Comparison of ENCODE assay signal across 23 mouse cellular contexts in the genomic region with DNA sequence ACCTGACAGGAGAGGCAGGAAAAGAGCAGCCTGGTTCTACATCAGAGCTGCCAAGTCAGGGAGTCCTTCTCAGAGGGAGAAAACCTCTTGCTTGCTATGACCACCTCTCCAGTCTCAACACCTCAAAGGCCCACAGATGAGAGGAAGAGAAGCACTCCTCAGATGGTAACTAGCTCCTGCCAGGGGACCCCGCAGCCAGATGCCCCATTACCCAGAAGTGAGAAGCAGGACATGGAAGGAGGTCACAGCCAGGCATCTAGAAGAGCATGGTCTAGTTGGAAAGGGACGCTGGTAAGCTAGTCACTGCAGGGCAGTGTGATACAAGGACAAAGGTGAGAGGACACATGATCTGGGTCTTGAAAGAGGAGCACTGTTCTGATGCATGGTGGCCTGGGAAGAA. TPM values are rescaled to one million over a fixed set of nuclear protein-coding genes. Genes with fewer than 3 reads are reported as not detected.
DNase-seq lines count a peak whose midpoint lies in the region; ATAC-seq and TF ChIP-seq lines count a peak whose summit lies in the region.
"Had no signal": no experiment of that assay in that cellular context is flagged by ENCODE, and none has a peak within 500 bp of the region (broad histone marks: within the 10 kb centered on the region; RNA-seq: fewer than 3 reads in every experiment).

No protein-coding gene starts in this region.

- intact Hi-C loops in heart, postnatal 36 days (cut with DNase I), result no loop called here

- H3K36me3 ChIP-seq in heart, embryonic 10.5 days, result peaks cover 22% of the 10 kb centered on the region
- peaks cover 6% of the 10 kb centered on the region; the same call in 1 of the 2 replicates for H3K36me3 ChIP-seq in kidney, embryonic 15.5 days
- peaks cover 2% of the 10 kb centered on the region; the same call in 1 of the 2 replicates for H3K36me3 ChIP-seq in kidney, embryonic 14.5 days (ENCODE audit: control insufficient read depth, insufficient read depth, low read length)
- peaks cover 34% of the 10 kb centered on the region for H3K36me3 ChIP-seq in ES-E14 (ENCODE audit: control insufficient read depth, insufficient read depth, low read length, poor library complexity, severe bottlenecking)
- H3K36me3 ChIP-seq in intestine, postnatal 0 days (ENCODE audit: control insufficient read depth, insufficient read depth), result peaks cover 3% of the 10 kb centered on the region; the same call in 1 of the 2 replicates
- H3K36me3 ChIP-seq: forebrain, embryonic 15.5 days; midbrain, embryonic 15.5 days; neural tube, embryonic 15.5 days had no signal

- H3K4me2 ChIP-seq in kidney, embryonic 15.5 days, result no peak overlapping the region
- no peak overlapping the region for H3K4me2 ChIP-seq in kidney, embryonic 14.5 days (replicated peaks; ENCODE audit: low read depth, low read length)
- H3K4me2 ChIP-seq in intestine, postnatal 0 days (replicated peaks; ENCODE audit: low read depth), result no peak overlapping the region
- H3K4me2 ChIP-seq: embryonic facial prominence, embryonic 12.5 days; forebrain, embryonic 15.5 days; hindbrain, embryonic 14.5 days; midbrain, embryonic 15.5 days; neural tube, embryonic 15.5 days had no signal

- no peak for TF ChIP-seq CTCF in intestine, postnatal 0 days (IDR thresholded peaks at IDR 0.05; ENCODE audit: low read depth)

- 83% methylated on average over 2 of the region's 2 CpGs for WGBS in heart, embryonic 10.5 days
- 87% methylated on average over 2 of the region's 2 CpGs for WGBS in kidney, embryonic 15.5 days
- WGBS in kidney, embryonic 14.5 days, result 85% methylated on average over 2 of the region's 2 CpGs
- WGBS in intestine, postnatal 0 days, result 77% methylated on average over 2 of the region's 2 CpGs

- H3K27me3 ChIP-seq in heart, embryonic 10.5 days (ENCODE audit: insufficient read depth, poor library complexity, severe bottlenecking), result no peaks in the 10 kb centered on the region
- no peaks in the 10 kb centered on the region for H3K27me3 ChIP-seq in kidney, embryonic 15.5 days
- H3K27me3 ChIP-seq in kidney, embryonic 14.5 days (ENCODE audit: control insufficient read depth, insufficient read depth, low read length), result no peaks in the 10 kb centered on the region
- no peaks in the 10 kb centered on the region for H3K27me3 ChIP-seq in intestine, postnatal 0 days (replicated peaks; ENCODE audit: control insufficient read depth, insufficient read depth, low read length)
- H3K27me3 ChIP-seq: CH12.LX; embryonic facial prominence, embryonic 12.5 days; forebrain, embryonic 15.5 days; midbrain, embryonic 15.5 days; neural tube, embryonic 15.5 days had no signal

- no peak for DNase-seq in heart, embryonic 10.5 days (ENCODE audit: low spot score)
- no peak for DNase-seq in heart, postnatal 36 days
- no peak for DNase-seq in ES-E14 (ENCODE audit: low read depth, low spot score)
- no peak for DNase-seq in cerebellum, postnatal 10 days
- no peak for DNase-seq in spleen, postnatal 4 days (ENCODE audit: low spot score in 2 of 2)
- DNase-seq: cerebellum, adult 8-10 months; heart, postnatal 10 days; kidney, postnatal 25 days; lung, adult 18-20 months; lung, postnatal 14 days; right cerebral cortex, postnatal 4 days; thymus, postnatal 14 days had no signal

- H3K4me1 ChIP-seq in heart, embryonic 10.5 days, result peaks cover 91% of the 10 kb centered on the region
- H3K4me1 ChIP-seq in kidney, embryonic 15.5 days, result peaks cover 80% of the 10 kb centered on the region
- H3K4me1 ChIP-seq in kidney, embryonic 14.5 days (ENCODE audit: control insufficient read depth, insufficient read depth, low read length), result peaks cover 48% of the 10 kb centered on the region
- peaks cover 27 to 67% of the 10 kb centered on the region in 2 experiments for H3K4me1 ChIP-seq in ES-E14 (ENCODE audit: control insufficient read depth in 2 of 2, insufficient read depth in 2 of 2, low read length in 2 of 2, poor library complexity in 1 of 2)
- peaks cover 30% of the 10 kb centered on the region for H3K4me1 ChIP-seq in intestine, postnatal 0 days (replicated peaks; ENCODE audit: control insufficient read depth, insufficient read depth, low read length)

- no peak for ATAC-seq in kidney, embryonic 15.5 days (replicated peaks; ENCODE audit: low FRiP score)
- ATAC-seq in kidney, embryonic 14.5 days (ENCODE audit: low FRiP score, low TSS enrichment), result no peak
- no peak for ATAC-seq in intestine, postnatal 0 days
- ATAC-seq: forebrain, embryonic 15.5 days; midbrain, embryonic 15.5 days had no signal

- H3K4me3 ChIP-seq in heart, embryonic 10.5 days, result no peak overlapping the region
- no peak overlapping the region for H3K4me3 ChIP-seq in kidney, embryonic 15.5 days (replicated peaks)
- H3K4me3 ChIP-seq in kidney, embryonic 14.5 days (ENCODE audit: low read length), result no peak overlapping the region
- no peak overlapping the region for H3K4me3 ChIP-seq in ES-E14 (ENCODE audit: insufficient read depth in 1 of 2, low read depth in 1 of 2, low read length in 2 of 2, poor library complexity in 1 of 2, severe bottlenecking in 1 of 2)
- no peak overlapping the region for H3K4me3 ChIP-seq in intestine, postnatal 0 days (ENCODE audit: low read depth, low read length)
- H3K4me3 ChIP-seq: embryonic facial prominence, embryonic 12.5 days; forebrain, embryonic 15.5 days; midbrain, embryonic 15.5 days; myocyte; neural tube, embryonic 15.5 days had no signal

- no peak overlapping the region for H3K9ac ChIP-seq in kidney, embryonic 15.5 days
- H3K9ac ChIP-seq in kidney, embryonic 14.5 days (ENCODE audit: low read depth, low read length), result no peak overlapping the region
- no peak overlapping the region for H3K9ac ChIP-seq in ES-E14 (ENCODE audit: insufficient read depth, low read depth, low read length, poor library complexity, severe bottlenecking)
- 0 out of 2 replicates have a peak overlapping the region, but pooled peaks have one; percentile 7 for H3K9ac ChIP-seq in intestine, postnatal 0 days (ENCODE audit: low read depth, low read length)
- H3K9ac ChIP-seq: embryonic facial prominence, embryonic 12.5 days; forebrain, embryonic 15.5 days; hindbrain, embryonic 14.5 days; midbrain, embryonic 15.5 days; neural tube, embryonic 15.5 days had no signal

- no peaks in the 10 kb centered on the region for H3K9me3 ChIP-seq in heart, embryonic 10.5 days
- no peaks in the 10 kb centered on the region for H3K9me3 ChIP-seq in kidney, embryonic 15.5 days (replicated peaks)
- H3K9me3 ChIP-seq in kidney, embryonic 14.5 days (ENCODE audit: control insufficient read depth, low read length), result no peaks in the 10 kb centered on the region
- H3K9me3 ChIP-seq in ES-E14 (ENCODE audit: control insufficient read depth, insufficient read depth, low read depth, low read length), result no peaks in the 10 kb centered on the region
- H3K9me3 ChIP-seq in intestine, postnatal 0 days (ENCODE audit: control insufficient read depth), result no peaks in the 10 kb centered on the region
- H3K9me3 ChIP-seq: embryonic facial prominence, embryonic 12.5 days; forebrain, embryonic 15.5 days; midbrain, embryonic 15.5 days; neural tube, embryonic 15.5 days had no signal

- in situ Hi-C loops in ES-E14 (cut with MboI; ENCODE audit: low sequenced_read_pairs in 2 of 2, unreplicated experiment in 2 of 2), result no loop called here

- H3K27ac ChIP-seq in heart, embryonic 10.5 days, result peak overlapping the region; percentile 31; the same call in 1 of the 2 replicates
- 0 out of 2 replicates have a peak overlapping the region, but pooled peaks have one; percentile 14 for H3K27ac ChIP-seq in kidney, embryonic 15.5 days
- no peak overlapping the region for H3K27ac ChIP-seq in kidney, embryonic 14.5 days (ENCODE audit: low read depth, low read length)
- H3K27ac ChIP-seq in ES-E14 (ENCODE audit: insufficient read depth, low read depth, low read length, poor library complexity, severe bottlenecking), result peak overlapping the region; percentile 40; the same call in 1 of the 2 replicates
- H3K27ac ChIP-seq in intestine, postnatal 0 days (ENCODE audit: low read depth, low read length), result peak overlapping the region; percentile 54
- H3K27ac ChIP-seq: embryonic facial prominence, embryonic 12.5 days; forebrain, embryonic 15.5 days; hindbrain, embryonic 14.5 days; midbrain, embryonic 15.5 days; neural tube, embryonic 15.5 days had no signal

TF ChIP-seq in ES-E14, 5 proteins besides CTCF, POLR2A, EP300 and RAD21 (continues in another document):
- no peak for TF ChIP-seq MAFK (IDR thresholded peaks at IDR 0.05; ENCODE audit: insufficient read depth, low read depth, low read length)
- no peak for TF ChIP-seq HCFC1 (IDR thresholded peaks at IDR 0.05; ENCODE audit: borderline replicate concordance, insufficient read depth, low read length)

RNA-seq across cellular contexts. Expression of gene Actn4, which starts 28.3 kb away (rescaled TPM):
- 319 and 371 TPM in 2 replicates for polyA plus RNA-seq in heart, embryonic 10.5 days (2016; fragmentation: Nextera tagmentation; extraction: Ambion mirVana)
- total RNA-seq in heart, postnatal 36 days (2021), result 10 to 100 TPM; 69.4 to 81.8 TPM
- polyA plus RNA-seq in kidney, embryonic 15.5 days (2015; fragmentation: Nextera tagmentation; extraction: Ambion mirVana), result 288 and 312 TPM in 2 replicates
- 176 and 239 TPM in 2 replicates for polyA plus RNA-seq in kidney, embryonic 14.5 days (2014; fragmentation: Nextera tagmentation; extraction: Ambion mirVana)
- total RNA-seq in ES-E14 (2012; rRNA removed), result 566 and 627 TPM in 2 replicates
- polyA plus RNA-seq in intestine, postnatal 0 days (2015; fragmentation: Nextera tagmentation; extraction: Ambion mirVana), result 293 and 319 TPM in 2 replicates

RNA-seq across cellular contexts. Expression of gene Eif3k, which starts 47.8 kb away (rescaled TPM):
- polyA plus RNA-seq in heart, embryonic 10.5 days (2016; fragmentation: Nextera tagmentation; extraction: Ambion mirVana), result 289 and 329 TPM in 2 replicates
- 100 to 1,000 TPM; 159 to 163 TPM for total RNA-seq in heart, postnatal 36 days (2021)
- polyA plus RNA-seq in kidney, embryonic 15.5 days (2015; fragmentation: Nextera tagmentation; extraction: Ambion mirVana), result 401 and 402 TPM in 2 replicates
- 458 and 497 TPM in 2 replicates for polyA plus RNA-seq in kidney, embryonic 14.5 days (2014; fragmentation: Nextera tagmentation; extraction: Ambion mirVana)
- 474 and 500 TPM in 2 replicates for total RNA-seq in ES-E14 (2012; rRNA removed)
- polyA plus RNA-seq in intestine, postnatal 0 days (2015; fragmentation: Nextera tagmentation; extraction: Ambion mirVana), result 282 and 286 TPM in 2 replicates

RNA-seq across cellular contexts. Expression of gene Map4k1, which starts 48.0 kb away (rescaled TPM):
- polyA plus RNA-seq in heart, embryonic 10.5 days (2016; fragmentation: Nextera tagmentation; extraction: Ambion mirVana), result 9.9 and 14.3 TPM in 2 replicates
- total RNA-seq in heart, postnatal 36 days (2021), result under 1 TPM; 0.61 to 0.81 TPM
- polyA plus RNA-seq in kidney, embryonic 15.5 days (2015; fragmentation: Nextera tagmentation; extraction: Ambion mirVana), result 9.0 and 9.6 TPM in 2 replicates
- polyA plus RNA-seq in kidney, embryonic 14.5 days (2014; fragmentation: Nextera tagmentation; extraction: Ambion mirVana), result 9.8 and 12.6 TPM in 2 replicates
- total RNA-seq in ES-E14 (2012; rRNA removed), result 14.8 and 15.6 TPM in 2 replicates
- 1.5 and 1.6 TPM in 2 replicates for polyA plus RNA-seq in intestine, postnatal 0 days (2015; fragmentation: Nextera tagmentation; extraction: Ambion mirVana)

RNA-seq across cellular contexts. Expression of gene Capn12, which starts 52.6 kb away (rescaled TPM):
- 0.20 and 0.34 TPM in 2 replicates for polyA plus RNA-seq in heart, embryonic 10.5 days (2016; fragmentation: Nextera tagmentation; extraction: Ambion mirVana)
- total RNA-seq in heart, postnatal 36 days (2021), result under 1 TPM; 0.19 to 0.27 TPM
- 0.36 and 0.64 TPM in 2 replicates for polyA plus RNA-seq in kidney, embryonic 15.5 days (2015; fragmentation: Nextera tagmentation; extraction: Ambion mirVana)
- 0.51 and 0.64 TPM in 2 replicates for polyA plus RNA-seq in kidney, embryonic 14.5 days (2014; fragmentation: Nextera tagmentation; extraction: Ambion mirVana)
- total RNA-seq in ES-E14 (2012; rRNA removed), result 2.0 and 2.1 TPM in 2 replicates
- polyA plus RNA-seq in intestine, postnatal 0 days (2015; fragmentation: Nextera tagmentation; extraction: Ambion mirVana), result 0.25 and 0.37 TPM in 2 replicates
- total RNA-seq: megakaryocyte-erythroid progenitor cell, adult 5-6 weeks had no signal
